Mouse (Mus musculus) liver, adult 2 months (tissue): ENCODE results near the gene Rnf128.

Experiments used
- CTCF ChIP-seq: fragments of 200-500 bp; IDR thresholded peaks from 2 replicates; pipeline ENCODE4 v1.5.1; 2011; ENCODE audit warnings: low read depth, low read length, control low read depth
- POLR2A ChIP-seq: fragments of 200-500 bp; IDR thresholded peaks from 2 replicates; pipeline ENCODE4 v1.6.1; 2011; ENCODE audit warnings: low read length, control low read depth; ENCODE audit not compliant: insufficient read depth; ENCODE audit errors: extremely low read depth

- TF ChIP-seq POLR2A = no peak
- TF ChIP-seq CTCF = no peak
These were observed 38.6 kb upstream of the Rnf128 start for GRCm38 (mm10) chrX:139524303-139525091.
